Mouse (Mus musculus) neutrophil, adult 5-6 weeks (primary cell): ENCODE measurements around the gene Fars2. TPM values are rescaled to one million over a fixed set of nuclear protein-coding genes. Genes with fewer than 3 reads are reported as not detected.

Experiments used
- ATAC-seq: fragments of 151-379, 151-347 bp; 2 replicates; pipeline ENCODE4 v1.8.0; 2017; ENCODE audit warnings: mild to moderate bottlenecking, moderate TSS enrichment; ENCODE audit not compliant: insufficient number of reproducible peaks, poor library complexity, low FRiP score, severe bottlenecking; ENCODE audit errors: extremely low read depth
- total RNA-seq: library from RNA; stranded (forward); fragments of 200-1000 nt; gene quantifications from 2 replicates; pipeline ENCODE4 v1.2.3, GENCODE M21; 2017

Gene Fars2
- total RNA-seq, 1 experiment from 2014 or later = 26.5 TPM

GRCm38 (mm10) chr13:36683581-36683980, 566.4 kb downstream of the Fars2 start:
- no peak for ATAC-seq

- ATAC-seq = no peak
These were observed 578.4 kb downstream of the Fars2 start for GRCm38 (mm10) chr13:36695516-36696201.

GRCm38 (mm10) chr13:36696351-36696771, 579.1 kb downstream of the Fars2 start:
- no peak for ATAC-seq

- no peak for ATAC-seq
These were observed 590.0 kb downstream of the Fars2 start for GRCm38 (mm10) chr13:36707088-36707690.

GRCm38 (mm10) chr13:36714101-36714500, 596.9 kb downstream of the Fars2 start:
- no peak for ATAC-seq

GRCm38 (mm10) chr13:36716708-36717107, 599.5 kb downstream of the Fars2 start:
- ATAC-seq = no peak

GRCm38 (mm10) chr13:36717376-36717775, 600.2 kb downstream of the Fars2 start:
- ATAC-seq = no peak

GRCm38 (mm10) chr13:36720297-36721017, 603.2 kb downstream of the Fars2 start:
- ATAC-seq = no peak

- no peak for ATAC-seq
These were observed 605.1 kb downstream of the Fars2 start for GRCm38 (mm10) chr13:36722309-36722708.

- ATAC-seq = no peak
These were observed 606.6 kb downstream of the Fars2 start for GRCm38 (mm10) chr13:36723726-36724300.

- ATAC-seq = no peak
These were observed 607.6 kb downstream of the Fars2 start for GRCm38 (mm10) chr13:36724533-36725470.

GRCm38 (mm10) chr13:36725881-36726280, 608.7 kb downstream of the Fars2 start:
- ATAC-seq = no peak

- ATAC-seq = no peak
These were observed 609.3 kb downstream of the Fars2 start for GRCm38 (mm10) chr13:36726551-36726950.

- ATAC-seq = no peak
These were observed 610.0 kb downstream of the Fars2 start for GRCm38 (mm10) chr13:36726951-36727778.

- ATAC-seq = no peak
These were observed 610.7 kb downstream of the Fars2 start for GRCm38 (mm10) chr13:36727779-36728470.

GRCm38 (mm10) chr13:36728509-36728908, 611.3 kb downstream of the Fars2 start:
- no peak for ATAC-seq

GRCm38 (mm10) chr13:36729731-36730340, 612.6 kb downstream of the Fars2 start:
- no peak for ATAC-seq
